Mouse (Mus musculus) MEL (cell line): ENCODE data around the gene Snorc. TPM values are rescaled to one million over a fixed set of nuclear protein-coding genes. Genes with fewer than 3 reads are reported as not detected.

Experiments used
- DNase-seq: peaks from one replicate; pipeline ENCODE4 v3.0.0; 2011; ENCODE audit warnings: low read depth, low spot score
- H3K27ac ChIP-seq: 2 replicates; pipeline ENCODE4 v1.5.1; 2012; ENCODE audit warnings: low read depth, mild to moderate bottlenecking, control low read depth, low read length, moderate library complexity; ENCODE audit not compliant: control insufficient read depth
- H3K27me3 ChIP-seq, 2 experiments: fragments of 150-350 bp in 1 of 2; sonication (generic) in 1 of 2; 2 replicates each; pipeline ENCODE4 v1.6.1; 2012; ENCODE audit warnings: low read length in 2 of 2, mild to moderate bottlenecking in 2 of 2, improper control_type of control experiment in 1 of 2, moderate library complexity in 1 of 2; ENCODE audit not compliant: insufficient read depth in 2 of 2, control insufficient read depth in 1 of 2
- H3K36me3 ChIP-seq, 2 experiments: 2 replicates each; pipeline ENCODE4 v1.6.1; 2012 to 2014; ENCODE audit warnings: low read length in 2 of 2, improper control_type of control experiment in 1 of 2, inconsistent platforms in 1 of 2, mild to moderate bottlenecking in 1 of 2; ENCODE audit not compliant: insufficient read depth in 2 of 2, control insufficient read depth in 1 of 2
- H3K4me1 ChIP-seq, 2 experiments: fragments of 150-350 bp in 1 of 2; sonication (generic) in 1 of 2; 2 replicates each; pipeline ENCODE4 v1.6.1; 2012; ENCODE audit warnings: low read length in 2 of 2, improper control_type of control experiment in 1 of 2, mild to moderate bottlenecking in 1 of 2; ENCODE audit not compliant: insufficient read depth in 2 of 2, control insufficient read depth in 1 of 2
- H3K4me3 ChIP-seq, 2 experiments: fragments of 150-350 bp in 1 of 2; sonication (generic) in 1 of 2; 2 replicates each; pipeline ENCODE4 v1.5.1; 2012; ENCODE audit warnings: low read depth in 2 of 2, low read length in 2 of 2, mild to moderate bottlenecking in 2 of 2, moderate library complexity in 2 of 2, control low read depth in 1 of 2, improper control_type of control experiment in 1 of 2; ENCODE audit not compliant: control insufficient read depth in 1 of 2, insufficient read depth in 1 of 2
- H3K79me2 ChIP-seq: 2 replicates; pipeline ENCODE4 v1.6.1; 2012; ENCODE audit warnings: mild to moderate bottlenecking, low read length, moderate library complexity; ENCODE audit not compliant: control insufficient read depth, poor library complexity, insufficient read depth
- H3K9ac ChIP-seq: 2 replicates; pipeline ENCODE4 v1.6.1; 2012; ENCODE audit warnings: low read depth, mild to moderate bottlenecking, control low read depth, low read length, moderate library complexity; ENCODE audit not compliant: control insufficient read depth, poor library complexity, severe bottlenecking
- H3K9me3 ChIP-seq: fragments of 150-350 bp; sonication (generic); replicated peaks from 2 replicates; pipeline ENCODE4 v1.6.1; 2012; ENCODE audit warnings: mild to moderate bottlenecking, low read length, improper control_type of control experiment, moderate library complexity; ENCODE audit not compliant: insufficient read depth
- CHD1 ChIP-seq: IDR thresholded peaks from 2 replicates; pipeline ENCODE4 v1.6.1; 2012; ENCODE audit warnings: low read depth, mild to moderate bottlenecking, inconsistent platforms, low read length, improper control_type of control experiment
- CTCF ChIP-seq, 3 experiments: IDR thresholded peaks in 2 of 3; conservative IDR thresholded peaks in 1 of 3; 2 replicates each; pipeline ENCODE4 v1.5.1; 2011 to 2012; ENCODE audit warnings: low read length in 3 of 3, low read depth in 2 of 3, mild to moderate bottlenecking in 2 of 3, improper control_type of control experiment in 1 of 3, inconsistent platforms in 1 of 3, mixed read lengths in 1 of 3, moderate library complexity in 1 of 3; ENCODE audit not compliant: control insufficient read depth in 1 of 3, insufficient read depth in 1 of 3, poor library complexity in 1 of 3, severe bottlenecking in 1 of 3
- ELF1 ChIP-seq: IDR thresholded peaks from 2 replicates; pipeline ENCODE4 v1.6.1; 2014; ENCODE audit warnings: low read depth, mild to moderate bottlenecking, inconsistent platforms, low read length, improper control_type of control experiment, moderate library complexity
- EP300 ChIP-seq, 2 experiments: IDR thresholded peaks; 2 replicates each; pipeline ENCODE4 v1.6.1; 2011; ENCODE audit warnings: improper control_type of control experiment in 2 of 2, low read length in 2 of 2, low read depth in 1 of 2, mild to moderate bottlenecking in 1 of 2
- HCFC1 ChIP-seq: IDR thresholded peaks from 2 replicates; pipeline ENCODE4 v1.6.1; 2012; ENCODE audit warnings: low read depth, mild to moderate bottlenecking, inconsistent platforms, low read length, improper control_type of control experiment, moderate library complexity
- MAX ChIP-seq: IDR thresholded peaks from 2 replicates; pipeline ENCODE4 v1.6.1; 2011; ENCODE audit warnings: low read length, improper control_type of control experiment
- MAZ ChIP-seq: IDR thresholded peaks from 2 replicates; pipeline ENCODE4 v1.6.1; 2012; ENCODE audit warnings: low read depth, mild to moderate bottlenecking, inconsistent platforms, low read length, improper control_type of control experiment
- MEF2A ChIP-seq: IDR thresholded peaks from 2 replicates; pipeline ENCODE4 v1.6.1; 2014; ENCODE audit warnings: low read depth, mild to moderate bottlenecking, inconsistent platforms, low read length, improper control_type of control experiment; ENCODE audit not compliant: poor library complexity, insufficient replicate concordance, severe bottlenecking; ENCODE audit errors: extremely low read depth
- MXI1 ChIP-seq: IDR thresholded peaks from 2 replicates; pipeline ENCODE4 v1.6.1; 2011; ENCODE audit warnings: mild to moderate bottlenecking, low read depth, low read length, improper control_type of control experiment
- MYC ChIP-seq: IDR thresholded peaks from 2 replicates; pipeline ENCODE4 v1.6.1; 2011; ENCODE audit warnings: low read depth, mild to moderate bottlenecking, low read length, improper control_type of control experiment, moderate library complexity
- NELFE ChIP-seq: IDR thresholded peaks from 2 replicates; pipeline ENCODE4 v1.6.1; 2011; ENCODE audit warnings: low read depth, low read length, improper control_type of control experiment
- NRF1 ChIP-seq: IDR thresholded peaks from 2 replicates; pipeline ENCODE4 v1.6.1; 2014; ENCODE audit warnings: low read depth, mild to moderate bottlenecking, inconsistent platforms, low read length, improper control_type of control experiment, moderate library complexity; ENCODE audit not compliant: poor library complexity, insufficient read depth, severe bottlenecking
- POLR2AphosphoS2 ChIP-seq: IDR thresholded peaks from 2 replicates; pipeline ENCODE4 v1.6.1; 2011; ENCODE audit warnings: low read length, improper control_type of control experiment
- SIN3A ChIP-seq: IDR thresholded peaks from 2 replicates; pipeline ENCODE4 v1.6.1; 2012; ENCODE audit warnings: low read length, improper control_type of control experiment, inconsistent platforms
- TAL1 ChIP-seq: IDR thresholded peaks from 2 replicates; pipeline ENCODE4 v1.6.1; 2012; ENCODE audit warnings: mild to moderate bottlenecking, inconsistent platforms, low read length, moderate library complexity, mixed read lengths
- TCF12 ChIP-seq: IDR thresholded peaks from 2 replicates; pipeline ENCODE4 v1.6.1; 2014; ENCODE audit warnings: low read depth, mild to moderate bottlenecking, inconsistent platforms, low read length, improper control_type of control experiment, moderate library complexity
- UBTF ChIP-seq: IDR thresholded peaks from 2 replicates; pipeline ENCODE4 v1.6.1; 2012; ENCODE audit warnings: low read depth, mild to moderate bottlenecking, inconsistent platforms, low read length, improper control_type of control experiment, moderate library complexity, borderline replicate concordance; ENCODE audit not compliant: insufficient read depth
- USF1 ChIP-seq: IDR thresholded peaks from 2 replicates; pipeline ENCODE4 v1.6.1; 2014; ENCODE audit warnings: low read depth, mild to moderate bottlenecking, inconsistent platforms, low read length, improper control_type of control experiment, moderate library complexity
- ZC3H11A ChIP-seq: IDR thresholded peaks from 2 replicates; pipeline ENCODE4 v1.6.1; 2012; ENCODE audit warnings: low read depth, mild to moderate bottlenecking, inconsistent platforms, low read length, improper control_type of control experiment
- ZMIZ1 ChIP-seq: IDR thresholded peaks from 2 replicates; pipeline ENCODE4 v1.6.1; 2012; ENCODE audit warnings: low read depth, mild to moderate bottlenecking, inconsistent platforms, low read length, improper control_type of control experiment, moderate library complexity
- ZNF384 ChIP-seq: IDR thresholded peaks from 2 replicates; pipeline ENCODE4 v1.6.1; 2012; ENCODE audit warnings: low read depth, mild to moderate bottlenecking, inconsistent platforms, low read length, improper control_type of control experiment
- polyA plus RNA-seq, 2 experiments: library from polyadenylated mRNA; stranded (reverse) in 1 of 2; unstranded in 1 of 2; fragments of >175 nt in 1 of 2; fragments of >200 nt in 1 of 2; gene quantifications; 2 replicates each; pipeline versions ENCODE4 v1.2.1 to v1.2.4; 2012; ENCODE audit warnings: low replicate concordance in 2 of 2, low read depth in 1 of 2; ENCODE audit not compliant: insufficient read length in 2 of 2, insufficient read depth in 1 of 2, missing spikeins in 1 of 2
- total RNA-seq: library from RNA; depleted of rRNA; stranded (reverse); fragments of 300-350 nt; gene quantifications from 2 replicates; pipeline ENCODE4 v1.2.3, GENCODE M21; 2012

The Snorc gene
- total and polyA plus RNA-seq, 3 experiments = not detected

- Histone ChIP-seq H3K9ac (no peak overlapping the region), H3K4me3 (no peak overlapping the region), H3K79me2 (no peaks in the 10 kb centered on the region), H3K4me1 (no peaks in the 10 kb centered on the region), H3K27me3 (peaks cover 0 to 2% of the 10 kb centered on the region in 2 experiments; a peak in 2 of 4 replicates), H3K9me3 (no peaks in the 10 kb centered on the region)
- DNase-seq = no peak
- no peak for TF ChIP-seq ZNF384
- TF ChIP-seq CTCF (IDR thresholded peaks at IDR 0.05 in 2 of 3, conservative IDR thresholded peaks at IDR 0.05 in 1 of 3; ENCODE audit: control insufficient read depth in 1 of 3, insufficient read depth in 1 of 3, low read depth in 2 of 3, low read length in 3 of 3, poor library complexity in 1 of 3, severe bottlenecking in 1 of 3) = no peak
- TF ChIP-seq CHD1 = no peak
- TF ChIP-seq MXI1 = no peak
- no peak for TF ChIP-seq HCFC1
- TF ChIP-seq USF1 = no peak
- no peak for TF ChIP-seq MAZ
- no peak for TF ChIP-seq MAX
- TF ChIP-seq TCF12 = no peak
- no peak for TF ChIP-seq UBTF
- no peak for TF ChIP-seq NELFE
- no peak for TF ChIP-seq EP300 (IDR thresholded peaks at IDR 0.05; ENCODE audit: low read depth in 1 of 2, low read length in 2 of 2)
- TF ChIP-seq ZMIZ1 = no peak
- TF ChIP-seq ELF1 = no peak
- TF ChIP-seq, all 39 proteins: peak for 0
- Histone ChIP-seq H3K27ac (no peak overlapping the region), H3K36me3 (no peaks in the 10 kb centered on the region)
Measured at GRCm38 (mm10) chr1:87507857-87508256, 37.8 kb downstream of the Snorc start.

DNA sequence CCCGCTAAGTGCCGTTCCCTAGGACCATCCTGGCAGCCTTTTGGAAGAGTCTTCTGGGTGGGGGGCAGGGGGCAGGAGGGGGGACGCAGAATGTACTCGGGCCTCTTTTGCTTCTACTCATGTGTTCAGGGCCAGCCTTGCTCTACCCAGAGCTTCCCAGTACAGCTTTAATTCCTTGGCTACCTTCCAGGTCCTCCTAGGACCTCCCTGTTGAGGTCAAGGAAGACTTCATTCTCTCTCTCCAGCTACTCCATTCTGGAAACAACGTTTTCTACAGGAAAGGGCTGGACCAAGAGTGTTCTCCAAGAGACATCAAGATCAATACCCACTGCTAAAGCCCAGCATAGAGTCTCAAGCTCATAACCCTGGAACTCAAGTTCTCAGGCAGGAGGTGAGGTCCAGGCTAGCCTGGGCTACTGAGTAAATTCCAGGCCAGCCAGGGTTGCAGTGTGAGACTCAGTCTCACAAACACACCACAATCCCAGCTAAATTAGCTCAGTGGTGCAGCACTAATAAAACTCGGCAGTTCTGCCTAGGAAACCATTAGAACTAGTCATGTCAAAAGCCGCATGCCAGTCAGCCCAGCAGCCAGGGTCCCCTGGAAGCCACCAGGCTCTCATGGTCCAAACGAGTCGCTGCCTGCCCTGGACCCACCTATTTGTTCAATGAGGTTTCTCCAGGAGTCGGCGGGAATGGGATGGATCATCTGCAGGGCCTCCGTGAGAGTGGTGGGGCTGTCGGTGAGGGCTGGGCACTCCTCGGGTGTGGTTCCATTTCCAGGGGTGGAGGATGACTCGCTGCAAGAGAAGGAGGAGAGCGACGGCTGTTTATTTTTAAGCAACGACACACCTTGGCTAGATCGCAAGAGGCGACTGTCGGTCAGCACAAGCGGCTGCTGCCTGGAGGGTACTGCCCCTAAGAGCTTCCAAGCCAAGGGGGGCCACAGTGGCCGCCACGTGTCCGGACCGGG is 38.8 kb downstream of the Snorc start:
- Histone ChIP-seq H3K4me1 (no peaks in the 10 kb centered on the region), H3K79me2 (no peaks in the 10 kb centered on the region), H3K9me3 (no peaks in the 10 kb centered on the region), H3K27ac (no peak overlapping the region), H3K36me3 (no peaks in the 10 kb centered on the region), H3K27me3 (peaks cover 0 to 2% of the 10 kb centered on the region in 2 experiments; a peak in 2 of 4 replicates), H3K4me3 (no peak overlapping the region), H3K9ac (no peak overlapping the region)
- DNase-seq = no peak
- TF ChIP-seq TAL1 (no peak), POLR2AphosphoS2 (no peak), MYC (no peak), SIN3A (no peak), ZC3H11A (no peak), NRF1 (no peak), HCFC1 (no peak), UBTF (no peak), MEF2A (no peak), MAX (no peak)
